Mouse (Mus musculus) brain, embryonic 14.5 days (tissue): Measurements from ENCODE around the gene Cfap61.

Experiments used
- CTCF ChIP-seq: fragments of 200-500 bp; IDR thresholded peaks from 2 replicates; pipeline ENCODE4 v1.5.1; 2012; ENCODE audit warnings: inconsistent platforms, mild to moderate bottlenecking, moderate library complexity, borderline replicate concordance; ENCODE audit not compliant: insufficient read depth, insufficient read length; ENCODE audit errors: extremely low read depth
- POLR2A ChIP-seq: fragments of 200-500 bp; IDR thresholded peaks from 2 replicates; pipeline ENCODE4 v1.6.1; 2012; ENCODE audit warnings: mild to moderate bottlenecking, inconsistent platforms, borderline replicate concordance; ENCODE audit not compliant: poor library complexity, insufficient read depth, insufficient read length, severe bottlenecking; ENCODE audit errors: extremely low read depth

- TF ChIP-seq POLR2A (no peak), CTCF (no peak)
Measured at GRCm38 (mm10) chr2:145972571-145972970, 38.0 kb downstream of the Cfap61 start.
